Comparison of ENCODE assay signal across 29 mouse cellular contexts in genomic region chr3:148916226-148916625, GRCm38 (mm10).
A peak's percentile ranks its signal among the peaks of the same experiment; 100 is the strongest.
DNase-seq lines count a peak whose midpoint lies in the region; ATAC-seq and TF ChIP-seq lines count a peak whose summit lies in the region.
"Had no signal": no experiment of that assay in that cellular context is flagged by ENCODE, and none has a peak within 500 bp of the region (broad histone marks: within the 10 kb centered on the region; RNA-seq: fewer than 3 reads in every experiment).

No protein-coding gene starts in this region.

- H3K79me2 ChIP-seq in heart, adult 2 months (replicated peaks; ENCODE audit: control insufficient read depth, insufficient read depth, low read length): peaks cover 8% of the 10 kb centered on the region

- 0 out of 2 replicates have a peak overlapping the region, but pooled peaks have one; percentile 13 for H3K27ac ChIP-seq in forebrain, embryonic 12.5 days
- H3K27ac ChIP-seq in forebrain, embryonic 16.5 days (ENCODE audit: low read length): no peak overlapping the region
- peak overlapping the region; percentile 50 for H3K27ac ChIP-seq in heart, adult 2 months
- H3K27ac ChIP-seq in heart, embryonic 11.5 days (ENCODE audit: low read depth, low read length): no peak overlapping the region
- H3K27ac ChIP-seq: embryonic facial prominence, embryonic 10.5 days; embryonic facial prominence, embryonic 15.5 days; heart, embryonic 10.5 days; hindbrain, embryonic 12.5 days; hindbrain, postnatal 0 days; intestine, embryonic 15.5 days; layer of hippocampus, adult 2 months; midbrain, embryonic 12.5 days; stomach, postnatal 0 days had no signal

- H3K27me3 ChIP-seq in forebrain, embryonic 12.5 days: no peaks in the 10 kb centered on the region
- H3K27me3 ChIP-seq in forebrain, embryonic 16.5 days (replicated peaks; ENCODE audit: control insufficient read depth, insufficient read depth, low read length): no peaks in the 10 kb centered on the region
- H3K27me3 ChIP-seq in heart, adult 2 months (ENCODE audit: control insufficient read depth, insufficient read depth, low read length): no peaks in the 10 kb centered on the region
- H3K27me3 ChIP-seq in heart, embryonic 11.5 days (ENCODE audit: control insufficient read depth, insufficient read depth, low read length): no peaks in the 10 kb centered on the region
- H3K27me3 ChIP-seq: CH12.LX; embryonic facial prominence, embryonic 15.5 days; hindbrain, embryonic 12.5 days; intestine, embryonic 15.5 days; megakaryocyte, embryonic 14.5 days; midbrain, embryonic 12.5 days had no signal

- TF ChIP-seq EP300 in heart, adult 2 months (IDR thresholded peaks at IDR 0.05; ENCODE audit: insufficient read depth, low read depth, low read length): no peak

- ATAC-seq in forebrain, embryonic 12.5 days (ENCODE audit: low FRiP score): no peak
- ATAC-seq in forebrain, embryonic 16.5 days: no peak
- ATAC-seq in heart, embryonic 11.5 days (replicated peaks; ENCODE audit: insufficient number of reproducible peaks, low FRiP score, low TSS enrichment): no peak
- ATAC-seq in erythroid progenitor cell, adult 5-6 weeks (replicated peaks; ENCODE audit: low FRiP score, poor library complexity, severe bottlenecking): no peak
- ATAC-seq: hindbrain, postnatal 0 days; intestine, embryonic 15.5 days; lung, postnatal 0 days had no signal

- H3K4me1 ChIP-seq in forebrain, embryonic 12.5 days: peaks cover 43% of the 10 kb centered on the region
- peaks cover 29% of the 10 kb centered on the region for H3K4me1 ChIP-seq in forebrain, embryonic 16.5 days (replicated peaks; ENCODE audit: control insufficient read depth, insufficient read depth, low read length)
- H3K4me1 ChIP-seq in heart, adult 2 months (ENCODE audit: control insufficient read depth, insufficient read depth, low read length): peaks cover 28% of the 10 kb centered on the region
- H3K4me1 ChIP-seq in heart, embryonic 11.5 days (ENCODE audit: control insufficient read depth, insufficient read depth, low read length): peaks cover 14% of the 10 kb centered on the region
- H3K4me1 ChIP-seq: intestine, embryonic 15.5 days had no signal

- no peaks in the 10 kb centered on the region for H3K36me3 ChIP-seq in forebrain, embryonic 12.5 days (replicated peaks)
- no peaks in the 10 kb centered on the region for H3K36me3 ChIP-seq in forebrain, embryonic 16.5 days (ENCODE audit: control insufficient read depth, insufficient read depth)
- H3K36me3 ChIP-seq in heart, adult 2 months (ENCODE audit: control insufficient read depth, insufficient read depth, low read length): peaks cover 27% of the 10 kb centered on the region
- H3K36me3 ChIP-seq in heart, embryonic 11.5 days (ENCODE audit: control insufficient read depth, insufficient read depth, low read length): no peaks in the 10 kb centered on the region
- H3K36me3 ChIP-seq: embryonic facial prominence, embryonic 15.5 days; heart, embryonic 10.5 days; intestine, embryonic 15.5 days; midbrain, embryonic 12.5 days had no signal

- DNase-seq in heart, adult 2 months: no peak
- DNase-seq in right cerebral cortex, adult 18-20 months: peak; percentile 51
- no peak for DNase-seq in right cerebral cortex, postnatal 10 days (ENCODE audit: low spot score in 2 of 2)
- DNase-seq: adrenal gland, adult 8-10 months; cerebellum, adult 8-10 months; cerebellum, postnatal 25 days; heart, postnatal 36 days; kidney, adult 2 months; kidney, postnatal 36 days; liver; lung, adult 18-20 months; lung, postnatal 4 days; right cerebral cortex, postnatal 4 days had no signal

- no peak for TF ChIP-seq CTCF in heart, adult 2 months (IDR thresholded peaks at IDR 0.05)

- no peak overlapping the region for H3K4me2 ChIP-seq in forebrain, embryonic 12.5 days
- no peak overlapping the region for H3K4me2 ChIP-seq in forebrain, embryonic 16.5 days (ENCODE audit: low read length)
- no peak overlapping the region for H3K4me2 ChIP-seq in heart, embryonic 11.5 days
- H3K4me2 ChIP-seq: embryonic facial prominence, embryonic 15.5 days; hindbrain, embryonic 12.5 days; intestine, embryonic 15.5 days; midbrain, embryonic 12.5 days had no signal

- no peak overlapping the region for H3K9ac ChIP-seq in forebrain, embryonic 12.5 days
- no peak overlapping the region for H3K9ac ChIP-seq in forebrain, embryonic 16.5 days (replicated peaks; ENCODE audit: low read depth, low read length)
- no peak overlapping the region for H3K9ac ChIP-seq in heart, adult 2 months (ENCODE audit: low read depth, low read length)
- no peak overlapping the region for H3K9ac ChIP-seq in heart, embryonic 11.5 days (ENCODE audit: low read depth, low read length)
- H3K9ac ChIP-seq: embryonic facial prominence, embryonic 15.5 days; hindbrain, embryonic 12.5 days; intestine, embryonic 15.5 days; midbrain, embryonic 12.5 days had no signal

- 48% methylated on average over 5 of the region's 5 CpGs for WGBS in forebrain, embryonic 12.5 days
- 38% methylated on average over 5 of the region's 5 CpGs for WGBS in forebrain, embryonic 16.5 days
- 32% methylated on average over 5 of the region's 5 CpGs for WGBS in heart, adult 2 months
- WGBS in heart, embryonic 11.5 days (ENCODE audit: insufficient replicate concordance): 52% methylated on average over 5 of the region's 5 CpGs

- intact Hi-C loops in heart, adult 2 months (cut with DNase I): no loop called here

- no peaks in the 10 kb centered on the region for H3K9me3 ChIP-seq in forebrain, embryonic 12.5 days
- H3K9me3 ChIP-seq in forebrain, embryonic 16.5 days (ENCODE audit: control insufficient read depth, low read length): no peaks in the 10 kb centered on the region
- no peaks in the 10 kb centered on the region for H3K9me3 ChIP-seq in heart, embryonic 11.5 days (replicated peaks; ENCODE audit: control insufficient read depth, low read length)
- H3K9me3 ChIP-seq: embryonic facial prominence, embryonic 10.5 days; embryonic facial prominence, embryonic 15.5 days; heart, embryonic 10.5 days; hindbrain, embryonic 12.5 days; intestine, embryonic 15.5 days; megakaryocyte, embryonic 14.5 days; midbrain, embryonic 12.5 days had no signal

- TF ChIP-seq POLR2A in heart, adult 2 months (IDR thresholded peaks at IDR 0.05; ENCODE audit: insufficient read depth, low read depth, low read length): no peak

- H3K4me3 ChIP-seq in forebrain, embryonic 12.5 days (replicated peaks): no peak overlapping the region
- H3K4me3 ChIP-seq in forebrain, embryonic 16.5 days (replicated peaks; ENCODE audit: low read length): no peak overlapping the region
- H3K4me3 ChIP-seq in heart, adult 2 months: no peak overlapping the region
- H3K4me3 ChIP-seq in heart, embryonic 11.5 days (ENCODE audit: low read depth, low read length): no peak overlapping the region
- H3K4me3 ChIP-seq: embryonic facial prominence, embryonic 10.5 days; embryonic facial prominence, embryonic 15.5 days; heart, embryonic 10.5 days; hindbrain, embryonic 12.5 days; intestine, embryonic 15.5 days; layer of hippocampus, adult 2 months; megakaryocyte, embryonic 14.5 days; midbrain, embryonic 12.5 days had no signal

Comparison
In these comparisons a context has a peak if more than half of its experiments do, and no peak if none do; other contexts are left out.
1. H3K27ac ChIP-seq: peak in forebrain, embryonic 12.5 days (single experiment) and heart, adult 2 months (single experiment); none in forebrain, embryonic 16.5 days (single experiment) and heart, embryonic 11.5 days (single experiment).